Mouse (Mus musculus) brain, embryonic 14.5 days (tissue): ENCODE results near the gene Rasl12.

Experiments used
- CTCF ChIP-seq: fragments of 200-500 bp; IDR thresholded peaks from 2 replicates; pipeline ENCODE4 v1.5.1; 2012; ENCODE audit warnings: inconsistent platforms, mild to moderate bottlenecking, moderate library complexity, borderline replicate concordance; ENCODE audit not compliant: insufficient read depth, insufficient read length; ENCODE audit errors: extremely low read depth
- POLR2A ChIP-seq: fragments of 200-500 bp; IDR thresholded peaks from 2 replicates; pipeline ENCODE4 v1.6.1; 2012; ENCODE audit warnings: mild to moderate bottlenecking, inconsistent platforms, borderline replicate concordance; ENCODE audit not compliant: poor library complexity, insufficient read depth, insufficient read length, severe bottlenecking; ENCODE audit errors: extremely low read depth

- no peak for TF ChIP-seq CTCF
- TF ChIP-seq POLR2A: no peak
These were observed 23.7 kb upstream of the Rasl12 start for GRCm38 (mm10) chr9:65374468-65375162.
